Mouse (Mus musculus): Measurements from ENCODE around the gene Lepr. TPM values are rescaled to one million over a fixed set of nuclear protein-coding genes. Genes with fewer than 3 reads are reported as not detected.

Lepr gene
- 4.2 and 4.4 TPM in 2 replicates for polyA plus RNA-seq (2015; fragmentation: Nextera tagmentation; extraction: Ambion mirVana)

DNA sequence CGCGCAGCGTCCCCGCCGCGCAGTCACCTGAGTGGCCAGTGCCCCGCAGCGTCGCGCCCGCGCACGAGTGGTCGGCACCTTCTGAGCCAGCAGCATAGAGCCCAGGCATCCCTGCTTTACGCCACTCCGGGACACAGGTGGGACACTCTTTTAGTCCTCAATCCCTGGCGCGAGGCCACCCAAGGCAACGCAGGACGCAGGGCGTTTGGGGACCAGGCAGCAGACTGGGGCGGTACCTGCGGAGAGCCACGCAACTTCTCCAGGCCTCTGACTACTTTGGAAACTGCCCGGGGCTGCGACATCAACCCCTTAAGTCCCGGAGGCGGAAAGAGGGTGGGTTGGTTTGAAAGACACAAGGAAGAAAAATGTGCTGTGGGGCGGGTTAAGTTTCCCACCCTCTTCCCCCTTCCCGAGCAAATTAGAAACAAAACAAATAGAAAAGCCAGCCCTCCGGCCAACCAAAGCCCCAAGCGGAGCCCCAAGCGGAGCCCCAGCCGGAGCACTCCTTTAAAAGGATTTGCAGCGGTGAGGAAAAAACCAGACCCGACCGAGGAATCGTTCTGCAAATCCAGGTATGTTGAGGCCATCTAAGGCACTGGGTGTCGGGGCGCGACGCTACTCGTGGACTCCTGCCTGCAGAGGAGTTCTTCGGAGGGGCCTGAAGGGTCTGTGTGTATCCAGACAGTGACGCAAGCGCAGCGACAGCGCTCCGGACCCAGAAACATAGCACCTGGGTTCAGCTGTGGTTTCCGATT is at the start of gene Lepr:
Gene Lepr, plus strand, starts transcription at position 38 of the 755 bp plus-strand sequence.
- Histone ChIP-seq H3K4me3 (peak within 1 kb of the TSS; percentile 49), H3K4me2 (peak within 1 kb of the TSS; percentile 94), H3K27me3 (peaks cover 34% of the 10 kb centered on the region), H3K4me1 (replicated peaks) (peaks cover 11% of the 10 kb centered on the region), H3K9me3 (no peaks in the 10 kb centered on the region), H3K9ac (peak within 1 kb of the TSS; percentile 66), H3K36me3 (no peaks in the 10 kb centered on the region), H3K27ac (no peak within 1 kb of the TSS)
- ATAC-seq (ENCODE audit: low FRiP score) = 0 out of 2 replicates have a peak, but pooled peaks have one; percentile 39
- under 1% methylated on average over 50 of the region's 50 CpGs for WGBS

DNA sequence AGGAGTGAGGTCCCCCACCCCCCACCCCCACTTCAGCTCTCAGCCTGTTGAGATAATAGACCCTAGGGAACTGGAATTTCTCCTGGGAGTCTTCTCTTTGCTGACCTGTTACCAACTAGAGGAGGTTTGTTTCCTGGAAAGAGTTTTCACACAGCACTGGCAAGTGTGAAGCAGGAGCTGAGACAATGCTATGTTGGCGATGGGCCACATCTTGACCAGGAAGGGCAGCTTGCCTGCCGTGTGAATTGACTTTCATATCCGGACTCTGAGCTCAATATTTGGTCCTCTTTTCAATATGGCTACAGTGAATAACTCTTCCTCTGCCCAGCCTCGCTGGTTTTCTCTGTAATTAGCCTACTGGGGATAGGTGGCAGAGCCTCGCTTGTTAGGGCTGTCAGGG is 48.0 kb upstream of the Lepr start:
- Histone ChIP-seq H3K4me1 (replicated peaks) (no peaks in the 10 kb centered on the region), H3K4me2 (no peak overlapping the region), H3K36me3 (no peaks in the 10 kb centered on the region), H3K9me3 (no peaks in the 10 kb centered on the region), H3K9ac (no peak overlapping the region), H3K27ac (no peak overlapping the region), H3K4me3 (no peak overlapping the region), H3K27me3 (no peaks in the 10 kb centered on the region)
- WGBS = 65% methylated on average over 5 of the region's 5 CpGs
- ATAC-seq (ENCODE audit: low FRiP score) = no peak

DNA sequence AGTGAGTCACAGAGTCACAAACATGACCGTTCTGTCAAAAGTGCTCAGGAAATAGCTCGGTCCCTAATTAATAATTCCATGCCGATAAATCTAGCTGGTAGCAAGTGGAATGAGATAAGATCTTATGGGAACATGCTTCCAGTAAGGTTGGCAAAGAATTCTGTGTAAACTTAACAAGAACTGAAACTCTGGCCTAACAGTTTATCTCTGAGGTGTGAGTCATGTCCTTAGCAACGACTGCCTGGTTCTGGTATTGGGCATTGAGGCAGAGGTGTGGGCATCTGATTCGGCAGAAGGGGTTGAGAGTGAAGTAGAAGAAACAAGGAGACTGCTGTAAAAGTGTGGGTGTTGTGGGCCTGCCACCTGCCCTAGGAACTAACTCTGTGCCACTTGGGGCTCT is 47.4 kb upstream of the Lepr start:
- no peak overlapping the region for H3K9ac ChIP-seq
- H3K27ac ChIP-seq = no peak overlapping the region
- no peak overlapping the region for H3K4me3 ChIP-seq
- no peak overlapping the region for H3K4me2 ChIP-seq
- no peaks in the 10 kb centered on the region for H3K4me1 ChIP-seq (replicated peaks)
- H3K27me3 ChIP-seq = no peaks in the 10 kb centered on the region
- 88% methylated on average over 5 of the region's 5 CpGs for WGBS
- no peaks in the 10 kb centered on the region for H3K9me3 ChIP-seq
- no peaks in the 10 kb centered on the region for H3K36me3 ChIP-seq
- no peak for ATAC-seq (ENCODE audit: low FRiP score)

DNA sequence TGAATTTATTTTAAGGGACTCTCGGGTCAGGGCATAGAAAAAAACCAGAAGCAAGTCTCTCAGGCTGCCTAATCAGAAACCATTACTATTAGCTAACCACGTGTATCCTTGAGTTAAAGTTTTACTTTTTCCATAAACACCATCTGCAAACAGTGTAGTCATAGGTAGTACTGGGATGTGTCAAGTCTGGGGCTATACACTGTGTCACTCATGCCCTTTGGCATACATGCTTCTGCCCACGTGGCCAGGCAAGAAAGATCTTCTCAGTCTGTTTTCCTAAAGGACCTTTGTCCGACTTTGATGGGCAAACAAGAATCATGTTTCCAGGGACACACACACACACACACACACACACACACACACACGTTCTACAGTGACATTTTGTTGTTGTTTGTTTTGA is 42.4 kb upstream of the Lepr start:
- ATAC-seq (ENCODE audit: low FRiP score) = no peak
- Histone ChIP-seq H3K36me3 (no peaks in the 10 kb centered on the region), H3K9ac (no peak overlapping the region), H3K4me1 (replicated peaks) (no peaks in the 10 kb centered on the region), H3K9me3 (no peaks in the 10 kb centered on the region), H3K27ac (no peak overlapping the region), H3K4me2 (no peak overlapping the region), H3K27me3 (no peaks in the 10 kb centered on the region), H3K4me3 (no peak overlapping the region)
- 78% methylated on average over 5 of the region's 5 CpGs for WGBS

DNA sequence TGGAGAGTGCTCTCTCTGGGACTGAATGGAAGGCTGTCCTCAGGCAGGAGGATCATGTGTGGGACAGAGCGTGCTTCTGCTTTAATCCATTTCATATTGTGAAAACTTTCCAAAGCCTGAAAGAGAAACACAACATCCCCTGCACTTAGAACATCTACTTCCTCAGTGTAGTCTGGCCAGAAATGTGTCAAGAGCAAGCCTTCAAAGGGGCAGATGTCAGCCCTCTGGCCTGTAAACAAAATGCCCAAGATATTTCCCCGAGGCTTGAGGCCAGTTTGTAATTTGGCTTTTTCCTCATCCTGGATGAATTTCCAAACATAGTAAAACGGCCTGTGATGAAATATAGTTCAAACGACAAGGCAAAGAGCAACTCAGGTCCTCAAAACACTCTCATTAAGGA is 41.5 kb upstream of the Lepr start:
- Histone ChIP-seq H3K9me3 (no peaks in the 10 kb centered on the region), H3K4me1 (replicated peaks) (no peaks in the 10 kb centered on the region), H3K27ac (no peak overlapping the region), H3K36me3 (no peaks in the 10 kb centered on the region), H3K4me2 (no peak overlapping the region), H3K4me3 (no peak overlapping the region), H3K27me3 (no peaks in the 10 kb centered on the region), H3K9ac (no peak overlapping the region)
- ATAC-seq (ENCODE audit: low FRiP score) = no peak
- 81% methylated on average over 4 of the region's 4 CpGs for WGBS

DNA sequence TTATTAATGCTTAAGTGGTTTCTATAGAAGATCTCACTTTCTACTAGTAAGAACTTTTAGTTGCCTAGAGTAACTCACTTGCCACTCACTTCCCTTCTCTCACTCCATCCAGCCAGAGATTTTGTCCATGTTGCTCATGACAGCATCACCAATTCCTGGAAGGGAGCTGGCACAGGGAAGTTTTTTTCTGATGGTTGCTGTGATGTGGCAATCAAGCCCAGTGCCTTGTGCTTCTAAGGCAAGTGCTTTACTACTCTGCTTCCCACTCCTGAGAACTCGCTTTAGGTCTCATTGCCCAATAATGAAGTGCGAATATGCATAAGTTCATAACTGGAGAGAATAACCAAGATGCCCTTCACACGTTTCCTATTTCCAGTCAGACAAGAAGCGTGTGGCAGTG is 34.6 kb upstream of the Lepr start:
- no peaks in the 10 kb centered on the region for H3K36me3 ChIP-seq
- no peak for ATAC-seq (ENCODE audit: low FRiP score)

DNA sequence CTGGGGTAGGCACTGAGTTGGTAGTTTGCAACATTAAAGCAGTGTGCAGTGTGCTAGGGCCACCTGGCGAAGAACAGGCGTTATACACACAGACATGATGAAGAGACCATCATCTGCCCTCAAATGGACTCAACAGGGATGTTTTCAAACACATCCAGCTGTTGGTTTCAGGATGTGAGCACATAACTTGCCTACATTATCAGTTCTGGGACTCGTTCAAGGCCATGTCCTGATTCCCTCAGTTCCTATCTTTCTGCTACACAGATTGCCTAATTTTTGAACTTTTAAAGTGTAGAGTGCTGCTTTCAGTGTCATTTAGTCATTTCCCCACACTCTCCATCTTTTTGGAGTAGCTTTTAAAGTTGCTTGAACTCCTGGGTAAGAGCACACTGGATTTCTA is 34.1 kb upstream of the Lepr start:
- WGBS = 88% methylated on average over 3 of the region's 3 CpGs
- H3K9me3 ChIP-seq = no peaks in the 10 kb centered on the region
- no peak overlapping the region for H3K9ac ChIP-seq
- no peak overlapping the region for H3K4me2 ChIP-seq
- no peaks in the 10 kb centered on the region for H3K36me3 ChIP-seq
- H3K4me3 ChIP-seq = no peak overlapping the region
- no peaks in the 10 kb centered on the region for H3K4me1 ChIP-seq (replicated peaks)
- H3K27me3 ChIP-seq = no peaks in the 10 kb centered on the region
- ATAC-seq (ENCODE audit: low FRiP score) = no peak
- no peak overlapping the region for H3K27ac ChIP-seq

More for the DNA sequence above, 34.6 kb upstream of the Lepr start:
- H3K4me3 ChIP-seq = no peak overlapping the region
- no peaks in the 10 kb centered on the region for H3K27me3 ChIP-seq
- 90% methylated on average over 4 of the region's 4 CpGs for WGBS
- H3K27ac ChIP-seq = no peak overlapping the region
- H3K4me2 ChIP-seq = no peak overlapping the region
- H3K4me1 ChIP-seq (replicated peaks) = no peaks in the 10 kb centered on the region
- no peaks in the 10 kb centered on the region for H3K9me3 ChIP-seq
- no peak overlapping the region for H3K9ac ChIP-seq

DNA sequence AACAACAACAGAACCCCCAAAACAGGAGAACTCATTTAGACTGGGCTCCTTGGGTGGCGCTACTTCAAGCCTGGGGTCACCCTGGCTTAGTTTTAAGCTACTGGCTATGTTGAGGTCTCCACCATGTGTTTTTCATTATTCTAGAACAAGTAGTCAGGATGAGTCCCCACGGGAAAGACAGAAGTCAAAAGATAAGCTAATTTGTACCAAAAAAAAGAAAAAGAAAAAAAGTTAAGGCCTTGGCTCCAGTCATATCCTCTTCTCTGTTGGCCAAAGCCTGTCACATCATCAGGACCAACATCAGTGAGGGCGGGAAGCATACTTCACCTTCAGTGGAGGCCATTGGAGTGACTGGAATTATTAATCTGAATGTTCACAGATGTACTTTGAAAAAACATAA is 32.4 kb upstream of the Lepr start:
- no peak for ATAC-seq (ENCODE audit: low FRiP score)
- H3K36me3 ChIP-seq = no peaks in the 10 kb centered on the region
- no peak overlapping the region for H3K27ac ChIP-seq
- H3K27me3 ChIP-seq = no peaks in the 10 kb centered on the region
- H3K4me2 ChIP-seq = no peak overlapping the region
- H3K9me3 ChIP-seq = no peaks in the 10 kb centered on the region
- no peaks in the 10 kb centered on the region for H3K4me1 ChIP-seq (replicated peaks)
- H3K9ac ChIP-seq = no peak overlapping the region
- WGBS = 88% methylated on average over 3 of the region's 3 CpGs
- H3K4me3 ChIP-seq = no peak overlapping the region

DNA sequence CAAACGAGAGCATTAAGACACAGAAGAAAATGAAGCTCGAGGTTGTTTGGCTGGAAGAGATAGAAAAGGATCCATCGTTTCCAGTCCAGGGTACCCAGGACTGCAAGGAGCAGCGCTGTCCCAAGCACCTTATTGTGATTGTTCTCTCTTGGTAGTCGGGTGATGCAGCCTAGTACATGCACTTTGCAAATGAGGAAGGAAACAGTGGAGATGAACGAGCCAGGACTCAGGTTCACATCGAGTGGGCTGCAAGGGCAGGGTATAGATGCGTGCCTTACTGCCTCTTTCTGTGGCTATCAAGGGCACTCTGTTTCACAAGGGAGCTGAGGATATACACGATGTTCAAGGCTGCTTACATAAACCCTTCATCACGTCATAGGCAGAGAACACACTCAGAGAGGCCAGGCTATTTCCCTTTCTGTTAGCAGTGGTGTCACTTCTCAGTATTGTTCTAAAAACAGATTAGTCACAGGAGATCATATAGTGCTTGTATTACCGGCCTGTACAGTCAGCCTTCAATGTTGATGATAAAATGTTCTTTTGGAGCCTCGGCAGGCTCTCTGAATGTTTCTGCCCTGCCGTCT is 30.9 kb upstream of the Lepr start:
- H3K27me3 ChIP-seq = no peaks in the 10 kb centered on the region
- no peak overlapping the region for H3K27ac ChIP-seq
- no peak for ATAC-seq (ENCODE audit: low FRiP score)
- no peak overlapping the region for H3K4me3 ChIP-seq
- no peaks in the 10 kb centered on the region for H3K9me3 ChIP-seq
- H3K9ac ChIP-seq = no peak overlapping the region
- H3K4me1 ChIP-seq (replicated peaks) = no peaks in the 10 kb centered on the region
- H3K36me3 ChIP-seq = no peaks in the 10 kb centered on the region
- WGBS = 84% methylated on average over 13 of the region's 13 CpGs
- H3K4me2 ChIP-seq = no peak overlapping the region

DNA sequence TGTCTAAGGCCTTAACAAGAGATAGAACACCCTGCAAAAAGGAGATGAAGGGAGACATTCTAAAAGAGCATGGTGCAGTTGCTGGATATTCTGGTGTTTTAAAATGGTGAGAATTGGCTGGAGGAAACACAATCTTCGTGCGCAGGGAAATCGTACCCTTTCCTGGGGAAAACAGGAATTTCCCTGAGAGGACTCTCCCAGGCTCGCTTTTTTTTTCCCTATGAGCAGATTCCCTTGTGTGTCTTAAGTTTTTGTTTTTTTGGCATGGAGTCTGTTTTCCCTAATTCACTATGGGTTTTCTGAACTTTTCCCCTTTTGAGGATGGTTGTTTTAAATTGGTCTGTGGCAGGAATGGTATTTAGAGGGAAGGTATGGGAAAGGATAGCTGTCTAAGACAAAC is 28.0 kb upstream of the Lepr start:
- Histone ChIP-seq H3K4me2 (no peak overlapping the region), H3K27ac (no peak overlapping the region), H3K4me3 (no peak overlapping the region), H3K4me1 (replicated peaks) (no peaks in the 10 kb centered on the region), H3K27me3 (no peaks in the 10 kb centered on the region), H3K36me3 (no peaks in the 10 kb centered on the region), H3K9ac (no peak overlapping the region), H3K9me3 (no peaks in the 10 kb centered on the region)
- 91% methylated on average over 4 of the region's 4 CpGs for WGBS
- ATAC-seq (ENCODE audit: low FRiP score) = no peak

DNA sequence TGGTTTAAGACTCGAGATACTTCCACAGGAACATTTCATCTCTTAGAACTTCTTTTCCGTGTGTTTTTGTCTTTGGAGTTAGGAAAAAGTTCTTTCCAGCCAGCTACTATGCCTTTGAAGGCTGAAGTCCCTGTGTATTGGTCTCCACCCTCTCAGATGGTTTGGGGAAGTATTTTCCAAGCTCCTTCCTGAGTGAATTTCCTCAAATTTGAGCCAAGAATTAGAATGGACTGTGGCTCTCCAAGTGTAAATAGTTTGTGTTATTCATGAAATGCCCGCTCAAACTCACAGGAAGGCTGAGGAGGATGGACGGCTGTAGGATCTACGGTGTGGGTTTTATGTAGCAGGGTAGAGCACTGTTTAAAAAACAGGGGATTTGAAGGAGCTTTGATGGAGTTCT is 27.6 kb upstream of the Lepr start:
- no peak for ATAC-seq (ENCODE audit: low FRiP score)

DNA sequence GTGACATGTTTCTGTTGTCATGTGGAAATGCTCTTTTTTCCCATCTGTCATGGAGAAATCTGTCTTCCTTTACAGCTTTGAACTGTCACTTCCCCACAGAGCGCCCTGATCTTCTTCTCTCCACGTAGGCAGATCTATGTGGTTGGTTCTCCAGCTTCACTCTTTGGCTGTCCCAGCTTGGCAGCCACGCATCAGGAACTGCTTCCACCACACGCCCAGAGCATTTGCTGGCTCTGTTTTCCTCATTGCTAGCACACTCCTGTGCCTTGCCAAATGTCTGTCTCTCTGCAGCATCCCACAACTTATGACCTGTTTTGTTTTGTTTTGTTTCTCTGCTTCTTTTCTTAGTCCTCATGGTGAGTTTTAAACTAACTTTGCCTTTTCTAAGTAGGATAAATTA is 24.3 kb upstream of the Lepr start:
- H3K27me3 ChIP-seq = no peaks in the 10 kb centered on the region
- no peak overlapping the region for H3K27ac ChIP-seq
- H3K9me3 ChIP-seq = no peaks in the 10 kb centered on the region
- no peaks in the 10 kb centered on the region for H3K36me3 ChIP-seq
- ATAC-seq (ENCODE audit: low FRiP score) = no peak
- no peak overlapping the region for H3K4me2 ChIP-seq
- WGBS = 78% methylated on average over 4 of the region's 4 CpGs
- no peak overlapping the region for H3K9ac ChIP-seq
- no peaks in the 10 kb centered on the region for H3K4me1 ChIP-seq (replicated peaks)
- H3K4me3 ChIP-seq = no peak overlapping the region

More for the DNA sequence above, 27.6 kb upstream of the Lepr start:
- H3K36me3 ChIP-seq = no peaks in the 10 kb centered on the region
- no peak overlapping the region for H3K4me3 ChIP-seq
- no peaks in the 10 kb centered on the region for H3K27me3 ChIP-seq
- H3K4me1 ChIP-seq (replicated peaks) = no peaks in the 10 kb centered on the region
- H3K9ac ChIP-seq = no peak overlapping the region
- 79% methylated on average over 5 of the region's 5 CpGs for WGBS
- no peaks in the 10 kb centered on the region for H3K9me3 ChIP-seq
- no peak overlapping the region for H3K27ac ChIP-seq
- H3K4me2 ChIP-seq = no peak overlapping the region

DNA sequence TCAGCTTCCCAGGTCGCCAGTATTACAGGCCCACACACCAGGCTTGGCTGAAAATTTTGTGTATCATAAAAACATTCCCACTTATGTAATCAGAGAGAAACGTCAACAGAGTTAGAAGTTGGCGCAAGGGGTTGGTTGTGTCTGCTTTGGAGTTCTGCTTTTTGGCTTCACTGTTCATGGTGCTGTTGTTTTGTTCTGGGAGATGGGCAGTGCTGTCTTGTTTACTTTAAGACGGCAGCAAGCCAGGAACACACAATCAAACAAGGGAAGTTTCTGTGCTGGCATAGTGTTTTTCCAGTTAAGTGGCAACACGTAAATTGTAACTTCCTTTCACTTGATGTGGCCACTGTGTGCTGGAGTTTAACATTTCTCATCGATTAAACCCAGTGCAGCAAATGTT is 22.7 kb upstream of the Lepr start:
- ATAC-seq (ENCODE audit: low FRiP score) = no peak
- H3K4me2 ChIP-seq = no peak overlapping the region
- H3K9ac ChIP-seq = no peak overlapping the region
- H3K27me3 ChIP-seq = no peaks in the 10 kb centered on the region
- H3K9me3 ChIP-seq = no peaks in the 10 kb centered on the region
- H3K4me3 ChIP-seq = no peak overlapping the region
- H3K36me3 ChIP-seq = no peaks in the 10 kb centered on the region
- no peaks in the 10 kb centered on the region for H3K4me1 ChIP-seq (replicated peaks)
- no peak overlapping the region for H3K27ac ChIP-seq
- 81% methylated on average over 6 of the region's 6 CpGs for WGBS
